Mouse (Mus musculus): ENCODE results near the gene Acsbg2.

DNA sequence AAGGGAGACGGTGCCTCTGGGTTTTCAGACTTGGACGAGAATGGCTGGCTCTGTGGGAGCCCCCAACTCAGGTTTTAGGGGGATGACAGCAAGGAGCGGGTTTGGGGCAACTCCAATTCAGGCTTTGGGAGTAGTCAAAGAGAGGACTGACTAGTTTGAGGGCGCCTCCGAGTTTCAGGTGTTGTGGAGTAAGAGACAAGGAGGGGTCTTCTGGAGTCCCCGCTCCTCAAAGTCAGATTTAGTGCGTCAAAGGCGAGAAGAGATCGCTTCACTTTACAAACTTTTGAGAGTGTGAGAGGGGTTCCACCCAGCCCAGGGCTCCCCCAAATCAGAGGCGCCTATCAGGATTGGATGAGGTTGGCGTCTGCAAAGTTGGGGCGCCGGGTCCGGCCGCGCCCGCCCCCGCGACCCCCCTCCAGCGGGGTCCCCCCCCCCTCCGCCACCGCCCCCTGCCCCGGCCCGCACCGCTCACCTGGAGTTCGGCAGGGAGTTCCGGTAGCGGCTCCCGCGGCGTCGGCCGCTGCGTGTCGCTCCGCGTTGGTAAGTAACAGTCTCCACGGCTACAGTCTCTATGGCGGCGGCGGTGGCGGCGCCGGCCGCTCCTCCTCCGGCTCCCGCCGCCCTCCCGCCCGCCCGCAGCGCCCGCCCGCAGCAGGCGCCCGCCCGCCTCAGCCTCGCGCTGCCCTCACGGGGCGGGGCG, 43.7 kb downstream of the Acsbg2 start, which contains the start of gene Rfx2:
- no peak for TF ChIP-seq GATA1 (IDR thresholded peaks at IDR 0.05; ENCODE audit: borderline replicate concordance, low read length)
- TF ChIP-seq TAL1 (conservative IDR thresholded peaks at IDR 0.05; ENCODE audit: low read depth, low read length) = no peak
- TF ChIP-seq CTCF (IDR thresholded peaks at IDR 0.05; ENCODE audit: low read depth, low read length) = no peak
- TF ChIP-seq GATA2 (IDR thresholded peaks at IDR 0.05; ENCODE audit: borderline replicate concordance, low read depth, low read length) = no peak
- TF ChIP-seq POLR2AphosphoS5 (IDR thresholded peaks at IDR 0.05; ENCODE audit: insufficient replicate concordance, low read depth, low read length) = no peak

Data from G1E (cell line).